Mouse (Mus musculus) C2C12 (cell line): ENCODE measurements at regions not wholly inside any gene's neighbourhood (a gene's known extent, or its start where the extent isn't known, plus 50 kb on each side); places are given as distances from the start of the nearest gene placed in this dataset.

Experiments
- H3K27me3 ChIP-seq: one replicate; pipeline ENCODE4 v1.6.1; 2011; ENCODE audit not compliant: control insufficient read depth, insufficient read depth, insufficient read length
- H3K36me3 ChIP-seq: one replicate; pipeline ENCODE4 v1.6.1; 2011; ENCODE audit not compliant: control insufficient read depth, insufficient read depth
- H3K4me3 ChIP-seq: one replicate; pipeline ENCODE4 v1.5.1; 2011; ENCODE audit warnings: mild to moderate bottlenecking, control low read depth; ENCODE audit not compliant: poor library complexity, insufficient read depth, severe bottlenecking
- H3K79me2 ChIP-seq: one replicate; pipeline ENCODE4 v1.6.1; 2011; ENCODE audit not compliant: control insufficient read depth, insufficient read depth
- H3K79me3 ChIP-seq: one replicate; pipeline ENCODE4 v1.6.1; 2011; ENCODE audit warnings: low read depth, control low read depth
- H3ac ChIP-seq: one replicate; pipeline ENCODE3; 2011; ENCODE audit warnings: low read depth; ENCODE audit not compliant: control insufficient read depth, insufficient read length
- CEBPB ChIP-seq: IDR thresholded peaks from one replicate; pipeline ENCODE4 v1.6.1; 2011; ENCODE audit warnings: low read depth, mild to moderate bottlenecking, control low read depth, moderate library complexity
- CTCF ChIP-seq: IDR thresholded peaks from one replicate; pipeline ENCODE4 v1.5.1; 2011; ENCODE audit not compliant: control insufficient read depth, insufficient read depth, insufficient read length
- FOSL1 ChIP-seq: IDR thresholded peaks from one replicate; pipeline ENCODE4 v1.8.0; 2011; ENCODE audit warnings: mild to moderate bottlenecking, low read length; ENCODE audit not compliant: poor library complexity, insufficient read depth, severe bottlenecking
- MAX ChIP-seq: IDR thresholded peaks from one replicate; pipeline ENCODE4 v1.6.1; 2011; ENCODE audit warnings: mild to moderate bottlenecking, control low read depth
- MYOD1 ChIP-seq: IDR thresholded peaks from one replicate; pipeline ENCODE4 v1.6.1; 2011; ENCODE audit warnings: low read depth; ENCODE audit not compliant: control insufficient read depth, insufficient read length
- MYOG ChIP-seq: IDR thresholded peaks from one replicate; pipeline ENCODE4 v1.6.1; 2011; ENCODE audit not compliant: control insufficient read depth, insufficient read length; ENCODE audit errors: extremely low read depth
- USF1 ChIP-seq: IDR thresholded peaks from one replicate; pipeline ENCODE4 v1.6.1; 2011; ENCODE audit warnings: low read depth, mild to moderate bottlenecking, control low read depth, moderate library complexity

DNA sequence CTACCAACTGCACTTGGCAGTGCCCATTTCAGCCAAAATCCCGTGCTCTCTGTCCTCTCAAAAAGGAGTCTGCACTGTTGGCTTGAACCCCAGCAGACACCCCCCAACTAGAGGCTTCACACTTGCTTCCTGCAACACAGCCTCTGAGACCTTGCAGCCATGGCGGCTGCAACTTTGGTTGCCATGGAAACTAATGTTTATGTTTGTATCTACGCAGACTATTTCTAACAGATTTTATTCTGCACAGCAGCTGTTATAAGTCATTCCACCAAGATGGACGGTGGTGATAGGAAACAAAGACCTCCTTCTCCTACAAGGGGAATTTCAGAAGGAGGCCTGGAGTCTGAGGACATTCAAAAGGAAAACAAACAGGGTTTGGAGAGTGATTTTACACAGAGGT lies 338.3 kb upstream of the Kazn start:
- Histone ChIP-seq H3K79me3 (no peaks in the 10 kb centered on the region), H3K4me3 (no peak overlapping the region), H3ac (no peak overlapping the region), H3K36me3 (no peaks in the 10 kb centered on the region), H3K27me3 (no peaks in the 10 kb centered on the region), H3K79me2 (no peaks in the 10 kb centered on the region)
- no peak for TF ChIP-seq MYOD1
- no peak for TF ChIP-seq CEBPB
- TF ChIP-seq FOSL1, result no peak
- no peak for TF ChIP-seq MAX
- no peak for TF ChIP-seq CTCF
- TF ChIP-seq USF1, result no peak
- TF ChIP-seq MYOG, result no peak

- Histone ChIP-seq H3ac (no peak overlapping the region), H3K79me2 (no peaks in the 10 kb centered on the region), H3K4me3 (no peak overlapping the region), H3K27me3 (no peaks in the 10 kb centered on the region), H3K79me3 (no peaks in the 10 kb centered on the region), H3K36me3 (no peaks in the 10 kb centered on the region)
- TF ChIP-seq CTCF (no peak), USF1 (no peak), CEBPB (no peak), MYOG (no peak), MYOD1 (no peak), MAX (no peak)
Measured at GRCm38 (mm10) chr4:142574528-142574927, 335.3 kb upstream of the Kazn start.

DNA sequence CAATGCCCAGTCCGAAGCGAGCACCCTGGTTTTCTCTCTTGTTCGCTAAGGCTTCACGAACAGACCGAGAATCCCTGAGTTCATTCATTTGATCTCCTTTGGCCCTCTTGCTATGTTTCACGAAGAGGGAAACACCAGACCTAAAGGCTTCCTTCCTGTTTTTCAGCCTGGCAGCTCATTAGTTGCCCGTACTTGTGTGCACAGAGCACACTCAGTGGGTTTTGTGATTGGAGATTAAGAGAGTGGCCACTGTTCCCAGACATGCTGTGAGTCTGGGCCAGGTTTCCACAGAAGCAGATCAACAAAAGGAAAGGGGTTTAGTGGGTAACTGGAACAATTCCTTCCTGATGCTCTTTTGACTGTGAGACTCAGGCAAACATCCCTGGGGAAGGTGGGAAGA lies 331.5 kb upstream of the Kazn start:
- H3K4me3 ChIP-seq, result no peak overlapping the region
- no peaks in the 10 kb centered on the region for H3K36me3 ChIP-seq
- no peaks in the 10 kb centered on the region for H3K27me3 ChIP-seq
- no peak for TF ChIP-seq MYOG
- no peak for TF ChIP-seq FOSL1
- no peak for TF ChIP-seq USF1
- TF ChIP-seq CEBPB, result no peak
- no peak for TF ChIP-seq CTCF
- no peaks in the 10 kb centered on the region for H3K79me3 ChIP-seq
- H3ac ChIP-seq, result no peak overlapping the region
- H3K79me2 ChIP-seq, result no peaks in the 10 kb centered on the region

GRCm38 (mm10) chr4:142568556-142568955 lies 329.4 kb upstream of the Kazn start:
- Histone ChIP-seq H3ac (no peak overlapping the region), H3K79me3 (no peaks in the 10 kb centered on the region)

DNA sequence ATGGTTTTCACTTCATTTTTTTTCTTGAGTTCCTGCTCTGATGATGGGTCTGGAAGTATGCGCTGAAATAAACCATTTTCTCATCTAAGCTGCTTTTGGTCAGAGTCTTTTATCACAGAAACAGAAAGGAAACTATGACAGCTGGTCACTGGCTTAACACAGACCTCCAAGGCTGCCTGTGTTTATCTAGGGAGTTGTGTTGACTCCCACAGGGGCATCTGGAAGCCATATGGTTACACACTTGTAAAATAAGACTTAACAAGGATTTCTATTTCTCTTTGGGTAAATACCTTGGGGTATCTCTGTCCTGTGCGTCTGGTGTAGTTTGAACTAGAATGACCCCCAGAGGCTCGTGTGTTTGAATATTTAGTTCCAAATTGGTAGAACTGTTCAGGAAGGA lies 315.5 kb upstream of the Kazn start:
- H3K27me3 ChIP-seq, result no peaks in the 10 kb centered on the region
- no peak for TF ChIP-seq MYOD1
- no peak for TF ChIP-seq USF1
- no peak for TF ChIP-seq FOSL1
- TF ChIP-seq CTCF, result no peak
- no peak for TF ChIP-seq MAX
- TF ChIP-seq CEBPB, result no peak
- TF ChIP-seq MYOG, result no peak
- H3K79me2 ChIP-seq, result no peaks in the 10 kb centered on the region
- no peak overlapping the region for H3K4me3 ChIP-seq
- H3K79me3 ChIP-seq, result no peaks in the 10 kb centered on the region
- no peak overlapping the region for H3ac ChIP-seq
- no peaks in the 10 kb centered on the region for H3K36me3 ChIP-seq

More at GRCm38 (mm10) chr4:142568556-142568955, 329.4 kb upstream of the Kazn start:
- H3K27me3 ChIP-seq, result no peaks in the 10 kb centered on the region
- no peak for TF ChIP-seq CTCF
- no peak for TF ChIP-seq CEBPB
- TF ChIP-seq USF1, result no peak
- no peak for TF ChIP-seq MYOD1
- no peak for TF ChIP-seq MAX
- no peak for TF ChIP-seq FOSL1
- TF ChIP-seq MYOG, result no peak
- H3K36me3 ChIP-seq, result no peaks in the 10 kb centered on the region
- no peak overlapping the region for H3K4me3 ChIP-seq
- no peaks in the 10 kb centered on the region for H3K79me2 ChIP-seq

- Histone ChIP-seq H3K36me3 (no peaks in the 10 kb centered on the region), H3K27me3 (no peaks in the 10 kb centered on the region), H3K79me2 (no peaks in the 10 kb centered on the region), H3K79me3 (no peaks in the 10 kb centered on the region), H3K4me3 (no peak overlapping the region), H3ac (no peak overlapping the region)
- TF ChIP-seq CTCF (no peak), MYOD1 (no peak), USF1 (no peak), MAX (no peak), FOSL1 (no peak), CEBPB (no peak), MYOG (no peak)
Measured at GRCm38 (mm10) chr4:142545871-142546270, 306.7 kb upstream of the Kazn start.
